Mouse (Mus musculus): Measurements from ENCODE around the gene Gm10226.
"Not testable (repeated sequence)": the region's sequence is repeated elsewhere in the genome, so short reads cannot be mapped to it uniquely, and the experiment has no call there.

Gm10226 gene

DNA sequence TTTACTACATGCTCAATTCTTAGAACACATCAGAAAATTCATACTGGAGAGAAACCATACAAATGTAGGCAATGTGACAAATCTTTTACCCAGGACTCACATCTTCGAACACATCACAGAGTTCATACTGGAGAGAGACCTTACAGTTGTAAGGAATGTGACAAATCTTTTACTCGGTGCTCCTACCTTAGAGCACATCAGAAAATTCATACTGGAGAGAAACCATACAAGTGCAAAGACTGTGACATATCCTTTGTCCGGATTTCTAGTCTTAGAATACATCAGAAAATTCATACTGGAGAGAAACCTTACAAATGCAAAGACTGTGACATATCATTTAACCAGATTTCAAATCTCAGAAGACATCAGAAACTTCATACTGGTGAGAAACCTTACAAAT, at the start of gene Gm10226:
TSS of gene Gm10226 (plus strand) at position 301 of the 400 bp plus-strand sequence.
- DNase-seq, result no peak

- no peak for DNase-seq
Observed at GRCm38 (mm10) chr17:21648791-21649190, 42.9 kb upstream of the Gm10226 start.

- DNase-seq, result peak; percentile 41
Observed at GRCm38 (mm10) chr17:21649936-21650335, 41.7 kb upstream of the Gm10226 start.

DNA sequence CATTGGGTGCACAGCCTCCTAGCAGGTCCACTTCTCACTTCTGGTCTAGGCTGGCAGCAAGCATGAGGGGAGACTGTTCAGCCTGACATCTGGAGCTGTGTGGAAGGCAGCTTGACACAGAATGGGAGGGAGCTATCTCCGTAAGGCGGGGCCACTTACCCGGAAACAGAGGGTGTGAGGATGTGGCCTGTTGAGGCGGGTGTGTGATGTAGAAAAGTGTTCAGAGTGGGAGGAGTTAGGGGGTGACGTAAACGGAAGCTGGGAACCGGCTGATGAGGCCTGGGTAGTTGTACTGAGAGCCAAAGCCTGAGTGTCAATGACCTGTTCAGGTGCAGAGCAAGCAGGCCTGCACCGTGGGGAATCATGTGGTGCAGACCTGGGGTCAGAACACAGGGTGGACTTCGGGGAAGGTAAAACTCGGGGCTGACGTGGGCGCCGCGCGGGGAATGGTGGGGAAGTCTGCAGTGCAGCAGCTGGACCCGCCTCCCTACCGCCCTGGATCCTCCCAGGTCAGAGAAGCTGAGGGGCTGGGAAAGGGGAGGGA, 41.2 kb upstream of the Gm10226 start, which contains the start of gene Zfp983:
TSS of gene Zfp983 (plus strand) at position 261 of the 544 bp plus-strand sequence.
- peak; percentile 92 for DNase-seq

- not testable (repeated sequence) for DNase-seq
Observed at GRCm38 (mm10) chr17:21678826-21679225, 12.8 kb upstream of the Gm10226 start.

DNA sequence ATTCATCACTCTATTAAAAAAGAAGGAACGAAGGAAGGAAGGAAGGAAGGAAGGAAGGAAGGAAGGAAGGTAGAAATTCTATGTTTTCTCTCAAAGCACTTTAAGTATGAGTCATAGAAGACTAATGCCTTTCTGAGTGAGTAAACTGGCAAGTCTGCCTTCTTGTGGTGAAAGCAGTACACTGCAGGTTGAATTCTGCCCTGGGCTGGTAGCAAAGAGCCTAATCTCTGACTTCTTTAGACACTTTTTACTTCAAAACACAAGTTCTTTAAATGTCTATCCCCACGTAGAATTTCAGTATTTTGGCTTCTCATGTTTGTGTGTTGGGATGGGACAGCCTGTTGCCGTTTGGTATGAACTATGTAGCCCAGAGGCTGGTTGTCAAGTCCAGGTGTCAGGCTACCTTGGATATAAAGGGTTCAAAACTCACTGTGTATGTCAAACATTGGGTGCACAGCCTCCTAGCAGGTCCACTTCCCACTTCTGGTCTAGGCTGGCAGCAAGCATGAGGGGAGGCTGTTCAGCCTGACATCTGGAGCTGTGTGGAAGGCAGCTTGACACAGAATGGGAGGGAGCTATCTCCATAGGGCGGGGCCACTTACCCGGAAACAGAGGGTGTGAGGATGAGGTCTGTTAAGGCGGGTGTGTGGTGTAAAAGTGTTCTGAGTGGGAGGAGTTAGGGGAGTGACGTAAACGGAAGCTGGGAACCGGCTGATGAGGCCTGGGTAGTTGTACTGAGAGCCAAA, 12.2 kb upstream of the Gm10226 start:
- peak; percentile 96 for DNase-seq

DNA sequence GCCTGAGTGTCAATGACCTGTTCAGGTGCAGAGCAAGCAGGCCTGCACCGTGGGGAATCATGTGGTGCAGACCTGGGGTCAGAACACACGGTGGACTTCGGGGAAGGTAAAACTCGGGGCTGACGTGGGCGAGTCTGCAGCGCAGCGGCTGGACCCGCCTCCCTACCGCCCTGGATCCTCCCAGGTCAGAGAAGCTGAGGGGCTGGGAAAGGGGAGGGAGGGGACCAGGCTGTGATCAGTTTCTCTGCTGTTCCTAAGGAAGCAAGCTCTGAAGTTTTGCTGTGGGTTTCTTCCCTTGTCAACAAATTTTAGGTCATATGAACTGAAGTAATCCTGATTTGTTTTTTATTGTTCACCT, 11.7 kb upstream of the Gm10226 start:
- not testable (repeated sequence) for DNase-seq

DNA sequence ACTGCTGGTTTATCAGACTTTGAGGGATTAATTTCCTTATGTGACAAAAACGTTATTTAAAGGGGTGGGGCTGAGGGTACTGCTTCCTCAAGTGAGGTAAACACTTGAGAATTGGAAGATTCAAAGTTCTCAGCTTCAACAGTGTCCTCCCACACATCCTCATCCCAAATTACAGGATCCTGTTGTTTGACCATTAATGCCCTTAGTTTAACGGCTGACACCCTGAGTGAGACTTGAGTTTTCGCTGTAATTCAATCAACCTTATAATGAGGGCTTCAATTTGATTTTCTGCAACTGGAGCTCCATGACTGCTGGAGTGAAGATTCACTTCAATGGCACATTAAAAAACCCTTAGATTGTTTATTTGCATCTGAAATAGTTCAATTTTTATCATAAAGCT, 1.7 kb downstream of the Gm10226 start:
- no peak for DNase-seq

DNA sequence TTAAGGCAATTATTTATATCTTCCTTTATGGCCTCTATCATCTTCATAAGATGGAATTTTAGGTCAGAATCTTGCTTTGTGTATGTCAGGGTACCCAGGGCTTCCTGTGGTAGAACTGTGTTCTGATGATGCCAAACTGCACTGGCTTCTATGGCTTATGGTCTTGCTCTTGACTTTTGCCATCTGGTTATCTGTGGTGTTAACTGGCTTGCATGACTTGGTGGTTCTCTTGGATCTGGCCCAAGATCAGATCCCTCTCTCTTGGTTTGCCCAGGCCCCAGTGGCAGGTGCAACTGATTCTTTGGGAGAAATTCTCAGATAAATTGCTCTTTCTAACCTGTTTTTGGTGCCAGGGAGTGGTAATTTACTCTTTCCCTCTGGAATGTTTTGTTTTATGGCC, 4.4 kb downstream of the Gm10226 start:
- no peak for DNase-seq

DNA sequence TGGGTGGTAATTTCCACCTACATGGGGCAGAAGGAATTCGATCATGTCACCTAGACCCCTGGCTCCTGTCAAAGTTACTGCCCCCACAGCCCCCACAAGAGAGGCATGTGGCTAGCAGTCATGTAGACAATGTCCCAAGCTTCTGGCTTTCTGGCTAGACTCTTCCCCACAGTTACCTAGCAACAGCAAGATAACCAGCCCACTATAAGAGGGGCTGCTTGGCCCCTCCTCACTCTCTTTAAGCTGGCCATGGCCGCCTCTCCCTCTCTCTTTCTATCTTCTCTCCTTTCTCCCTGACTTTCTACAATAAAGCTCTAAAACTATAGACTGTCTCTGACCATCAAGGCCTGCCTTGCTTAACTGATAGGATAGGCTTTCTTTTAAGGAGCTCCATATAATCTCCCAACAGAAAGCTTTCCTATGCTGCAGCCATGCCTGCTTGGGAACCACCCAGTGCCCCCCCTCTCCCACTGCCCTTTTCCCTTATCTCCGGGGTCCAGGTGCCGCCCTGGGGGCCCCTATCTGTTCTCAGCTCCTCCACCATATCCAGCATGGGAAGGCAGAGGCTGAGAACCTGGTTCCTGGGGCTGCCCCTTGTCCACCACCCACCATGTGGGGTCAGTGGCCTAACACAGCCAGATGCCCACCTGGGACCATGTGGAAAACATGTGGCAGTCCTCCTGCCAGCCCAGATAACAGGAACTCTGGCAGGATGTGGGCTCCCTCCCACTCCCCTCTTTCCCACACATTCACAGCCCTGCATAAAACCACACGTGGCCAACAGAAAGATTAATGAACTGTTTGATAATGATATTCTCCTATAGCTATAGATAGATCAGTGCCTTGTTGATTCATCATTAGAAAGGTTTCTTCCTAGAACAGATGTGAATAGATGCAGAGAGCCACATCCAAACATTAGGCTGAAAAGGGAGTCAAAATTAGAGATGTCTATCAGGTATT, 10.9 kb downstream of the Gm10226 start:
- no peak for DNase-seq

- DNase-seq, result no peak
Observed at GRCm38 (mm10) chr17:21703414-21703813, 11.8 kb downstream of the Gm10226 start.

DNA sequence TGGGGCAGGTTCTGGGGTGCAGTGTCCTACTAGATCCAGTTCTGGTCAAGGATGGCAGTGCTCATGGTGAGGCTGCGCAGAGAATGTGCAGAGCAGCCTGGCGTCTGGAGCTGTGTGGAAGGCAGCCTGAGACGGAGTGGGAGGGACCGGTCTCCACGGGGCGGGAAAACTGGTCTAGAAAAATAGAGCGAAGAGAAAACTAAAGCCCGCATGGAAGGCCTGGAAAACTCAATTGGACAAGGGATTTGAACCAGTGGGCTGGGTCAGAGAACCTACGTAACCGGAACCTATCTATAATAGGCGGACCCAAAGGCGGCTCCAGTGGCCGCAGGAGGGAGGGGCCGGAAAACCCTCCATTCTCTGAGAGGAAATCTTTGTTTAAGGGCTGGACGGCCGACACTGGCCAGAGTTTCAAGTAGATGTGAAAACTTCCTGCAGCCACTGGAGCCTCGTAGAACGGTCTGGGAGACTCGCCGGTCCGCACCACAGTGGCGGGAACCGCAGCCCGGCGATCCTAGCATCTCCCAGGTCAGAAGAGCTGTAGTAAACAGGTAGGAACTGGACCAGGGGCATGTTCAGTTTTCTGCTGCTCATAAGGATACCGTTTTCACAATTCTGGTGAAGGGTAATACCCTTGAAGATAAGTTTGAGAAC, 15.8 kb downstream of the Gm10226 start, which contains the start of gene Zfp760:
TSS of gene Zfp760 (plus strand) at position 399 of the 654 bp plus-strand sequence.
- DNase-seq, result peak; percentile 97

GRCm38 (mm10) chr17:21708401-21708800, 16.7 kb downstream of the Gm10226 start:
- DNase-seq, result peak; percentile 6

- not testable (repeated sequence) for DNase-seq
Observed at GRCm38 (mm10) chr17:21730495-21730894, 38.8 kb downstream of the Gm10226 start, which contains the start of gene Zfp229. Zfp229 (plus strand) TSS chr17:21730795.

- DNase-seq, result no peak
Observed at GRCm38 (mm10) chr17:21733049-21733448, 41.4 kb downstream of the Gm10226 start.

GRCm38 (mm10) chr17:21733529-21734031, 41.9 kb downstream of the Gm10226 start:
- peak; percentile 90 for DNase-seq

Measured in lung, postnatal 36 days (tissue).